Mouse (Mus musculus) stomach, embryonic 14.5 days (tissue): ENCODE data around the gene Tbc1d22a. TPM values are rescaled to one million over a fixed set of nuclear protein-coding genes. Genes with fewer than 3 reads are reported as not detected.

ENCODE experiments used
- ATAC-seq: fragments of 200-750 bp; cut with Nextera tagmentation; 2 replicates; pipeline ENCODE4 v1.8.0; 2017; ENCODE audit warnings: low read depth, moderate TSS enrichment; ENCODE audit not compliant: insufficient number of reproducible peaks, insufficient read depth, low FRiP score
- H3K27ac ChIP-seq: fragments of 300-500 bp; sonication (generic); 2 replicates; pipeline ENCODE4 v1.5.1; 2014; ENCODE audit warnings: mild to moderate bottlenecking, low read length, moderate library complexity, mixed read lengths
- H3K27me3 ChIP-seq: fragments of 300-500 bp; sonication (generic); 2 replicates; pipeline ENCODE4 v1.6.1; 2014; ENCODE audit warnings: low read length, control low read depth, mixed read lengths; ENCODE audit not compliant: control insufficient read depth, insufficient read depth
- H3K36me3 ChIP-seq: fragments of 300-500 bp; sonication (generic); 2 replicates; pipeline ENCODE4 v1.6.1; 2014; ENCODE audit warnings: mild to moderate bottlenecking, control low read depth, low read length, moderate library complexity, mixed read lengths; ENCODE audit not compliant: control insufficient read depth, insufficient read depth
- H3K4me1 ChIP-seq: fragments of 300-500 bp; sonication (generic); 2 replicates; pipeline ENCODE4 v1.6.1; 2014; ENCODE audit warnings: low read length, control low read depth, mixed read lengths; ENCODE audit not compliant: control insufficient read depth, insufficient read depth
- H3K4me2 ChIP-seq: fragments of 300-500 bp; sonication (generic); replicated peaks from 2 replicates; pipeline ENCODE4 v1.6.1; 2014; ENCODE audit warnings: low read depth, low read length, control low read depth
- H3K4me3 ChIP-seq: fragments of 300-500 bp; sonication (generic); 2 replicates; pipeline ENCODE4 v1.5.1; 2014; ENCODE audit warnings: low read depth, low read length, control low read depth
- H3K9ac ChIP-seq: fragments of 300-500 bp; sonication (generic); replicated peaks from 2 replicates; pipeline ENCODE4 v1.6.1; 2014; ENCODE audit warnings: low read depth, mild to moderate bottlenecking, control low read depth, low read length, moderate library complexity, mixed read lengths
- H3K9me3 ChIP-seq: fragments of 300-500 bp; sonication (generic); 2 replicates; pipeline ENCODE4 v1.6.1; 2016; ENCODE audit warnings: low read depth, low read length, control low read depth; ENCODE audit not compliant: control insufficient read depth
- WGBS: fragments of 180-500 bp; shearing (Covaris S2); extraction: QIAGEN DNeasy Blood & Tissue Kit; methylation state at CpG from one replicate; pipeline ENCODE4 v1.1.7; 2014; 5-methylcytosine and 5-hydroxymethylcytosine counted together
- polyA plus RNA-seq: library from polyadenylated mRNA; unstranded; fragments of >200 nt; fragmentation: Nextera tagmentation; extraction: Ambion mirVana; gene quantifications from 2 replicates; pipeline ENCODE4 v1.2.1, GENCODE M21; 2014

Tbc1d22a gene
- polyA plus RNA-seq, 1 experiment from 2014 or later: 9.3 TPM

GRCm38 (mm10) chr15:86433378-86433777 lies 219.1 kb downstream of the Tbc1d22a start:
- H3K27ac ChIP-seq: no peak overlapping the region
- 89% methylated on average over 8 of the region's 8 CpGs for WGBS
- no peak overlapping the region for H3K9ac ChIP-seq
- no peaks in the 10 kb centered on the region for H3K9me3 ChIP-seq
- no peak overlapping the region for H3K4me2 ChIP-seq
- no peak for ATAC-seq
- no peak overlapping the region for H3K4me3 ChIP-seq
- H3K36me3 ChIP-seq: no peaks in the 10 kb centered on the region
- H3K4me1 ChIP-seq: no peaks in the 10 kb centered on the region
- no peaks in the 10 kb centered on the region for H3K27me3 ChIP-seq

- H3K4me3 ChIP-seq: no peak overlapping the region
- no peak overlapping the region for H3K27ac ChIP-seq
- H3K4me1 ChIP-seq: no peaks in the 10 kb centered on the region
- no peaks in the 10 kb centered on the region for H3K9me3 ChIP-seq
- no peak for ATAC-seq
- H3K36me3 ChIP-seq: no peaks in the 10 kb centered on the region
- H3K9ac ChIP-seq: no peak overlapping the region
- H3K27me3 ChIP-seq: no peaks in the 10 kb centered on the region
- WGBS: 89% methylated on average over 3 of the region's 3 CpGs
- no peak overlapping the region for H3K4me2 ChIP-seq
Measured at GRCm38 (mm10) chr15:86434241-86434640, 220.0 kb downstream of the Tbc1d22a start.

GRCm38 (mm10) chr15:86437346-86437745 lies 223.1 kb downstream of the Tbc1d22a start:
- Histone ChIP-seq H3K9ac (no peak overlapping the region), H3K4me2 (no peak overlapping the region), H3K9me3 (no peaks in the 10 kb centered on the region), H3K4me1 (no peaks in the 10 kb centered on the region), H3K27ac (no peak overlapping the region), H3K36me3 (no peaks in the 10 kb centered on the region), H3K27me3 (no peaks in the 10 kb centered on the region), H3K4me3 (no peak overlapping the region)
- no peak for ATAC-seq
- 85% methylated on average over 2 of the region's 2 CpGs for WGBS

- no peak for ATAC-seq
- Histone ChIP-seq H3K27ac (no peak overlapping the region), H3K9me3 (no peaks in the 10 kb centered on the region), H3K9ac (no peak overlapping the region), H3K4me1 (no peaks in the 10 kb centered on the region), H3K4me2 (no peak overlapping the region), H3K4me3 (no peak overlapping the region), H3K27me3 (no peaks in the 10 kb centered on the region), H3K36me3 (no peaks in the 10 kb centered on the region)
- WGBS: 82% methylated on average over 15 of the region's 15 CpGs
Measured at GRCm38 (mm10) chr15:86439015-86439796, 224.9 kb downstream of the Tbc1d22a start.

GRCm38 (mm10) chr15:86444271-86444670 lies 230.0 kb downstream of the Tbc1d22a start:
- Histone ChIP-seq H3K4me2 (no peak overlapping the region), H3K4me1 (no peaks in the 10 kb centered on the region), H3K4me3 (no peak overlapping the region), H3K36me3 (no peaks in the 10 kb centered on the region), H3K27ac (no peak overlapping the region), H3K9ac (no peak overlapping the region), H3K27me3 (no peaks in the 10 kb centered on the region), H3K9me3 (no peaks in the 10 kb centered on the region)
- WGBS: 75% methylated on average over 2 of the region's 2 CpGs
- no peak for ATAC-seq

GRCm38 (mm10) chr15:86446064-86446463 lies 231.8 kb downstream of the Tbc1d22a start:
- no peaks in the 10 kb centered on the region for H3K4me1 ChIP-seq
- ATAC-seq: no peak
- no peaks in the 10 kb centered on the region for H3K36me3 ChIP-seq
- H3K4me2 ChIP-seq: no peak overlapping the region
- H3K4me3 ChIP-seq: no peak overlapping the region
- no peaks in the 10 kb centered on the region for H3K9me3 ChIP-seq
- H3K27ac ChIP-seq: no peak overlapping the region
- no peaks in the 10 kb centered on the region for H3K27me3 ChIP-seq
- H3K9ac ChIP-seq: no peak overlapping the region

GRCm38 (mm10) chr15:86447251-86447650 lies 233.0 kb downstream of the Tbc1d22a start:
- ATAC-seq: no peak
- H3K27ac ChIP-seq: no peak overlapping the region
- H3K9me3 ChIP-seq: no peaks in the 10 kb centered on the region
- H3K4me1 ChIP-seq: no peaks in the 10 kb centered on the region
- H3K4me2 ChIP-seq: no peak overlapping the region
- H3K9ac ChIP-seq: no peak overlapping the region
- H3K27me3 ChIP-seq: no peaks in the 10 kb centered on the region
- H3K4me3 ChIP-seq: no peak overlapping the region
- 88% methylated on average over 7 of the region's 7 CpGs for WGBS
- no peaks in the 10 kb centered on the region for H3K36me3 ChIP-seq

GRCm38 (mm10) chr15:86449236-86449635 lies 235.0 kb downstream of the Tbc1d22a start:
- ATAC-seq: no peak
- WGBS: 85% methylated on average over 5 of the region's 5 CpGs
- Histone ChIP-seq H3K4me2 (no peak overlapping the region), H3K4me3 (no peak overlapping the region), H3K4me1 (no peaks in the 10 kb centered on the region), H3K9ac (no peak overlapping the region), H3K9me3 (no peaks in the 10 kb centered on the region), H3K27me3 (no peaks in the 10 kb centered on the region), H3K36me3 (no peaks in the 10 kb centered on the region), H3K27ac (no peak overlapping the region)

GRCm38 (mm10) chr15:86449794-86450193 lies 235.5 kb downstream of the Tbc1d22a start:
- no peaks in the 10 kb centered on the region for H3K36me3 ChIP-seq
- H3K4me3 ChIP-seq: no peak overlapping the region
- no peaks in the 10 kb centered on the region for H3K27me3 ChIP-seq
- WGBS: 90% methylated on average over 2 of the region's 2 CpGs
- no peak overlapping the region for H3K4me2 ChIP-seq
- no peaks in the 10 kb centered on the region for H3K4me1 ChIP-seq
- H3K9me3 ChIP-seq: no peaks in the 10 kb centered on the region
- H3K27ac ChIP-seq: no peak overlapping the region
- no peak for ATAC-seq
- H3K9ac ChIP-seq: no peak overlapping the region
